Mouse (Mus musculus) spleen, embryonic (tissue): ENCODE measurements at regions not wholly inside any gene's neighbourhood (a gene's known extent, or its start where the extent isn't known, plus 50 kb on each side); places are given as distances from the start of the nearest gene placed in this dataset.

ENCODE experiments used
- CTCF ChIA-PET: fragments of 350-600 bp; sonication (Branson Sonifier 250); formaldehyde crosslinking; loops from one replicate; lab custom pipeline; 2022; lab: Charles Lee

DNA sequence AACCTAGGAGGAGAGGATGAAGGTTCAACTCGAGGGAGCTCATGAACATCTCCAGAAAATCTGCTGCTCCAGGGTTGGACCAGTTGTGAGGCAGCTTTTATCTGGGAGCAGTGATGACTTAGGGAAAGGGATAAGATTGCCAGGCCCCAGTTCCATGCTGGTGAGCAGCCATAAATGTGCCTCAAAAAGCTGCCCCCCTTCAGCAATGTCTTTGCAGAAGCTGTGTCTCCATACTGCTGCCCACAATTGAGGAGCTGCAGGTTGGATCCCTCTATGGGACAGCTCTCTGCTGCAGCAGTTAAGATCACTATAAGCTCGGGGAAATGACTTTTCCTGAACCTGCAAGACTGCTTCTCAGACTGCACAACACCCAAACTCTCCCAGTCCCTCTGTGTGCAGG, 543.7 kb downstream of the Nfib start:
- CTCF ChIA-PET, result no interaction called here

DNA sequence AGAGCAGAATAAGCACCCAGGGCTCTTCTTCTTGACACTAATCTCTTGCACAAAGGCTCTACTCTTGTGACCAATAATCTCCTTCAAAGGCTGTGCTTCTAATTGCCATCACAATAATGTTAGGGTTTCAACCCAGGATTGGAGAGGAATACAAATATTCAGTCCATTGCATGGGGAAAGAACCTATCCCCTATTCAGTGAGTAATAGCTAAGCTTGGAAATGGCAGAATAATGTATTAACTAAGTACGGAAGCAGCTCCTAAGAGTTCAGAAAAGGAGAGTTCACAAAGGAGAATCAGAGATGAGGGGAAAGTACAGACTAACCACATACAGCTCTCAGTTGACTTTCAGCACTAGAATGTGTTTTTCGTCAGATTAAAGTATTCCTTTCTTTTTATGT, 544.3 kb downstream of the Nfib start:
- CTCF ChIA-PET, result no interaction called here

GRCm38 (mm10) chr4:82160233-82160632, 545.3 kb downstream of the Nfib start:
- CTCF ChIA-PET, result no interaction called here

GRCm38 (mm10) chr4:82155642-82156320, 549.8 kb downstream of the Nfib start:
- CTCF ChIA-PET, result no interaction called here

- CTCF ChIA-PET, result no interaction called here
Measured at GRCm38 (mm10) chr4:82154021-82154555, 551.5 kb downstream of the Nfib start.

GRCm38 (mm10) chr4:82153604-82154003, 551.9 kb downstream of the Nfib start:
- CTCF ChIA-PET, result no interaction called here

DNA sequence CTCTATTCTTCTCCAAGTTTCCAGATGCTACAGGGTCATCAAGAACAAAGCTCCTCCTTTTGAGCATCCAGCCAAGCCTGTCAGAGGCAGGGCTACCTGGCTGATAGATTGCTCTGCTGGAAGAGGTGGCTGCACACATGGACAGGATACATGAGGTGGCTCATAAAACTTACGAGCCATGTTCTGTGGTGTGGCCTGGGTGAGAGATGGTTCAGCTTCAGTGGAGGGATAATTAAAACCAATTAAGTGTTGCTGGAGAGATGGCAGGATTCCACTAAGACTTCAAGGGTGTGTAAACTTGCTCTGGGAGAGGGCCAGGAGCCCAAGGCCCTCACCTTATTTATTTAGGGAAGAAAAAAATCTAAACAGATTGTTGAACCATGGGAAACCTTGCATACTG, 555.6 kb downstream of the Nfib start:
- CTCF ChIA-PET, result no interaction called here

- CTCF ChIA-PET, result no interaction called here
Measured at GRCm38 (mm10) chr4:82148129-82149064, 557.2 kb downstream of the Nfib start.

GRCm38 (mm10) chr4:82142391-82142790, 563.2 kb downstream of the Nfib start:
- CTCF ChIA-PET, result no interaction called here

- CTCF ChIA-PET, result no interaction called here
Measured at GRCm38 (mm10) chr4:82139806-82140205, 565.7 kb downstream of the Nfib start.

- CTCF ChIA-PET, result no interaction called here
Measured at GRCm38 (mm10) chr4:82139016-82139415, 566.5 kb downstream of the Nfib start.

DNA sequence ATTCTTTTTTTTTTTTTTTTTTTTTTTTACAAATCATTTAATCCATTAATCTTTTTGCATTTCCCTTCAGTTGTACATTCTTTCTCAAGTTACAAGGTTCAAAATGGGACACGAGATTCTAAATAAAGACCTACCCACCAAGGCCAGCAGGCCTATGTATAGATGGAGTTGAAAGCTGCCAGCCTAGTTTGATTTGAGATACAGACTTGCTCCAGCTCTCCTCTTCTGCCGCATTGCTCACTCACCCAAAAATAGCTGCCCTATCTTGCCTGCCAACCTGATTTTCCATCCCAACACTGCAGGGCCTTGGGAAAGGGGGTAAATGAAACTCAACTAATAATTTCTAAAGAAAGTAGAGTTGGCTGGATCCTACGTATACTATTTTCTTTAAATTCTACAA, 572.7 kb downstream of the Nfib start:
- CTCF ChIA-PET, result no interaction called here

DNA sequence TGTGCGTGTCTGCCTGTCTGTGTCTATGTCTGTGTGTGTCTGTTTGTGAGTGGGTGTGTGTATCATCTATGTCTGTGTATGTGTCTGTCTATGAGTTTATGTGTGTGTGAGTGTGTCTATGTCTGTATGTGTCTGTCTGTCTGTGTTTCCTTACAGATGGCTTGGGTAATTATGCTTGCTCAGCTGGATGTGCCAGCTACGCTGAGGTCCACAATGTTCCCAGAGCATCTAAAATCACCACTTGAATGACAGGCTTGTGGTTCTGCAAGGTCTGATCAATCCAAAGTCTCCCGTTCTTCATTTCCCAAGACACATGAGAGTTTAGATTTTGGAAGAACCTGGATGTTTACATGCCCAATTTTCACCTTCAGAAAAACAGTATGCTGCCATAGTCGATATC, 573.2 kb downstream of the Nfib start:
- CTCF ChIA-PET, result no interaction called here

DNA sequence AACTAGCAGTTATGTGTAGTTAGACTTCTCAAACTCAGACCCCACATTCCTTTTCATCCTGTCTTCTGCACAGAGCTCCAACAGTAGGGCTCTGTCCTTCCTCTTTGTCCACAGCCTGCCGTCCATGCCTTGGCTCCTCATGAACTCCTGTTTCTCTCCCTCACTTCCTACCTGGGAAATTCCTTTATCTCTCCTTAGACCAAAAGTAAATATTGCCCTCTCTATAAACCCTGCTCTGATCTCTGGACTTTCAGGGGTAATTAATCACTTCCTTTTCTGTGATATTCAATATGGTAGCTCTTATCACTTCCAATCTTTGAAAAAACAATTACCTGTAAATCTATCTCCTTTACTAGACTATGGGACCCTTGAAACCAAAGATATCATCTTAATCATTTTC, 576.1 kb downstream of the Nfib start:
- CTCF ChIA-PET, result no interaction called here

DNA sequence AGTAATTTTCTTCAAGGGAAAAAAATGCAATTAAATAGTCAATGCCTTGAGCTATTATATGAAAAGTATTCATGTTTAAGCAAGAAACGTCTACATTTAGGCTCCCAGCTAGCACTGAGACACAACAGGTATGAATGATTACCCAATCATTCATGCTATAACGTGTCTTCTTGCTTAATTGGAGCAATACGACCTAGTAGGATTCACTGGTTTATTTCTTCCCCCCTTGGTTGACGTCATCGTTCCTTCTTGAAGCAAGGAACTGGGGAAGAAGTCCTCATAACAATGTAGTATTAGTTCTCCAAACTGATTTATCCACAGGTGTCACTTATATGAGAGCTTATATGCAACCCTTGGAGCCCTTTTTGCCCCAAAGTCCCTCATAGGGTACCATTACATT, 581.8 kb downstream of the Nfib start:
- CTCF ChIA-PET, result no interaction called here

DNA sequence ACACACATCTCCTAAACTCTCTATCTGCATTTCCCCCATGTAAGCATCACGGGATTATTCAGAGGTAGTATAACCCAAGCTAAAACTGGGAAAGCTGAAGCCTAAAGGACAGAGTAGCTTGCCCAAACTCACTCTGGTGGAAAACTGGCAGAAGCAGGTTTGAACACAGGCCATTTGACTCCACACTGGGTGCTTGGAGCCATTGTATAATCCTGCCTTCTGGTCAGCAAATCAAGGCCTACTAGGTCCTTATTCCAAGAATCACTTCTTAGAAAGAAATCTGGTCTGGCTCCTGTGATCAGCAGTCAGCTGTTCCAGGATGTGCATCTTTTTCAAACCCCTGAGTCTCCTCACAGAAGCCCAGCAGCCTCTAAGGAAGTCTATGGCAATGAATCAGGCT, 582.4 kb downstream of the Nfib start:
- CTCF ChIA-PET, result no interaction called here

DNA sequence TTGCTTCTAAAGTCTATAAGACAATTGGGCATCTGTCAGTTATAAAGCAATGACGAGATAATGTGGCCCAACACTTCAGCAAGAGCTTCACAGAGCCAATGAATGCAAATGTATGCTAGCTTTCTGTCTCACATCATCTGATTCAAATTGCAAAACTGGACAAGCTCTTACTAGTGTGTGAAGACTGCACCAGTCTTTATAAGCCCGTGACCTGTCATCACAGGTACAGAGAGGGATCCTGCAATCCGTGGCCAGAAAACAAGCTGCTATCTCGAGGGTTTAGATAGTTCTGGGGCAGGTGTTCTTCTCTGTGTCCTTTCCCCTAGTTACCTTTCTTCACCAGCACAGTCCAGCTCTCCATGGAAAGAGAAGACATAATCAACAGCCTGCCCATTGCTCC, 584.8 kb downstream of the Nfib start:
- CTCF ChIA-PET, result no interaction called here

DNA sequence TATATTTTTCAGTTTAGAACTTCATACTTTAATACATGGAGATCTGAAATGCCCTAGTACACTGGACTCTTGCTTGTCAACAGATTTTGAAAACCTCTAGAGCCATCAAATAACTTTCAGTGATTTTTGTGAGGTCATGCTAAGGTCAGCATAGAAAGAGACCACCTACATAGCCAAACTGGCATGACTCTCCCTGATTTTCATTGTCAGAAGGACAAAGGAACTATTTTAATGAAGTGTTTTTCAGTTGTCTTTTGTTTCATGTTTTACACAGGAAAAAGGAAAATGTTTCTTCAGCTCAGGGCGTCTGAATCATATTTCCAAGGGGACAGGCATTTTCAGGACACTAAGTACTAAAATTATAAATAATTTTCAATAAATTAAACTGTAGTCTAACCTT, 585.2 kb downstream of the Nfib start:
- CTCF ChIA-PET, result no interaction called here

GRCm38 (mm10) chr4:82101837-82102236, 603.7 kb downstream of the Nfib start:
- CTCF ChIA-PET, result no interaction called here

GRCm38 (mm10) chr4:82099970-82100368, 605.6 kb downstream of the Nfib start:
- CTCF ChIA-PET, result no interaction called here

DNA sequence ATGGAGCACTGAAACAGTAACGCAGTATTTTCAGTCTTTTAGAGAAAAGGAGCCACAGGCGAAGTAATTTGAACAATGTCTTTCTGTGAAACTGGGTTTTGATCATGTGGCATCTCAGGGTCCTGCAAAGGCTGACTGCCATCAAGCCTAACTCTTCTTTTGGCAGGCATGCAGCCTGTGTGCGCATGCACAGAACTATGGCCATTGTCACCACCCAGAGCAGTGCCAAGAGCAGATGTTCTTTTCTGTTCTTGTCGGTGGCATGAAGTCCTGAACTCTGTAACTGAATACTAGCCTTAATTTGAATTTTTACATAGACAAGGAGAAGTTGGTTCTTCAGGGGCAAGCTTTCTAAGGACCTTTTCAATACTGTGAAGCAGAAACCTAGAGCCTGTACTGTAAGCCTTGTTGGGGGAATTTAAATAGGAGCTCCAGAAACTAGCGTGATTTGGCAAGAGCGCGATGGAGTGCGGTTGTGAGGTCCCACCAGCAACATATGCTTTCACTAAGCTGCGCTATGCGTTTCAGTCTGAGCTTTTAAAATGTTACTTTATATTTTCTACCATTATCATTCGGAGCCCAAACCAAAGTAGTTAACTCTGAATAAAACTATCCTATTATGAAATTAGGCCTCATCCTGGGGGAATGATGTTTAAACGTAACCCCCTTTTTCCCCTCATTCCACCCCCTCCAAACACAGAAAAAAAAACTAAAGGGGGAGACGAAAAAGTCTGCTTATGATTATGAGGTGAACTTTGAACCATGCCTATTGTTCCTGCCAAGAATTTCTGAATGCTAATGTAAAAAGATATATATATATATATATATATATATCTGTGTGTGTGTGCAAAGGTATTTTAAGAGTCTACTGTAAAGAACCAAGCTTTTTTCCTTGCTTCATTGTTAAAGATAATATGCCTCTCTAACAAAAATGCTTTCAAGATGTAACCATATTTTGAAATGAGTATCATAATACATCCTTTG, 606.3 kb downstream of the Nfib start:
- CTCF ChIA-PET, result no interaction called here
